Mouse (Mus musculus) midbrain, postnatal 0 days (tissue): ENCODE results near the gene Chrna1. TPM values are rescaled to one million over a fixed set of nuclear protein-coding genes. Genes with fewer than 3 reads are reported as not detected.

Experiments
- ATAC-seq: fragments of 200-750 bp; cut with Nextera tagmentation; 2 replicates; pipeline ENCODE4 v1.8.0; 2017; ENCODE audit warnings: moderate number of reproducible peaks, mild to moderate bottlenecking, moderate TSS enrichment, moderate library complexity; ENCODE audit not compliant: low FRiP score
- DNase-seq: peaks from one replicate; pipeline ENCODE4 v3.0.0-alpha.2; 2015; ENCODE audit warnings: low spot score
- H3K27ac ChIP-seq: fragments of 300-500 bp; sonication (generic); 2 replicates; pipeline ENCODE4 v1.5.1; 2014; ENCODE audit warnings: low read depth, mild to moderate bottlenecking, low read length, mixed read lengths
- H3K27me3 ChIP-seq: fragments of 300-500 bp; sonication (generic); 2 replicates; pipeline ENCODE4 v1.6.1; 2014; ENCODE audit warnings: low read length, control low read depth, mixed read lengths; ENCODE audit not compliant: insufficient read depth
- H3K36me3 ChIP-seq: fragments of 300-500 bp; sonication (generic); 2 replicates; pipeline ENCODE4 v1.6.1; 2014; ENCODE audit warnings: low read length, control low read depth, mixed read lengths; ENCODE audit not compliant: insufficient read depth
- H3K4me1 ChIP-seq: fragments of 300-500 bp; sonication (generic); 2 replicates; pipeline ENCODE4 v1.6.1; 2014; ENCODE audit warnings: mild to moderate bottlenecking, control low read depth, antibody characterized with exemption, low read length, mixed read lengths; ENCODE audit not compliant: insufficient read depth
- H3K4me2 ChIP-seq: fragments of 300-500 bp; sonication (generic); 2 replicates; pipeline ENCODE4 v1.6.1; 2014; ENCODE audit warnings: low read depth, mild to moderate bottlenecking, low read length, mixed read lengths; ENCODE audit not compliant: poor library complexity, severe bottlenecking
- H3K4me3 ChIP-seq: fragments of 300-500 bp; sonication (generic); 2 replicates; pipeline ENCODE4 v1.5.1; 2014; ENCODE audit warnings: low read depth, mild to moderate bottlenecking, low read length, moderate library complexity
- H3K9ac ChIP-seq: fragments of 300-500 bp; sonication (generic); replicated peaks from 2 replicates; pipeline ENCODE4 v1.6.1; 2014; ENCODE audit warnings: mild to moderate bottlenecking, low read length, moderate library complexity, mixed read lengths; ENCODE audit not compliant: poor library complexity, severe bottlenecking
- H3K9me3 ChIP-seq: fragments of 300-500 bp; sonication (generic); 2 replicates; pipeline ENCODE4 v1.6.1; 2016; ENCODE audit warnings: low read length, control low read depth
- CTCF ChIP-seq: IDR thresholded peaks from 2 replicates; pipeline ENCODE4 v1.5.1; 2016; ENCODE audit warnings: antibody characterized with exemption, mild to moderate bottlenecking
- WGBS: fragments of 180-500 bp; shearing (Covaris S2); extraction: QIAGEN DNeasy Blood & Tissue Kit; methylation state at CpG from one replicate; pipeline ENCODE4 v1.1.7; 2014; 5-methylcytosine and 5-hydroxymethylcytosine counted together
- polyA plus RNA-seq: library from polyadenylated mRNA; unstranded; fragments of >200 nt; fragmentation: Nextera tagmentation; extraction: Ambion mirVana; gene quantifications from 2 replicates; pipeline ENCODE4 v1.2.1, GENCODE M21; 2015
- total RNA-seq: library from RNA; depleted of rRNA; stranded (reverse); fragments of >200 nt; gene quantifications from 2 replicates; pipeline ENCODE4 v1.2.3, GENCODE M21; 2014

The Chrna1 gene
- total and polyA plus RNA-seq, 2 experiments from 2014 or later, result 0.22 to 0.31 TPM

DNA sequence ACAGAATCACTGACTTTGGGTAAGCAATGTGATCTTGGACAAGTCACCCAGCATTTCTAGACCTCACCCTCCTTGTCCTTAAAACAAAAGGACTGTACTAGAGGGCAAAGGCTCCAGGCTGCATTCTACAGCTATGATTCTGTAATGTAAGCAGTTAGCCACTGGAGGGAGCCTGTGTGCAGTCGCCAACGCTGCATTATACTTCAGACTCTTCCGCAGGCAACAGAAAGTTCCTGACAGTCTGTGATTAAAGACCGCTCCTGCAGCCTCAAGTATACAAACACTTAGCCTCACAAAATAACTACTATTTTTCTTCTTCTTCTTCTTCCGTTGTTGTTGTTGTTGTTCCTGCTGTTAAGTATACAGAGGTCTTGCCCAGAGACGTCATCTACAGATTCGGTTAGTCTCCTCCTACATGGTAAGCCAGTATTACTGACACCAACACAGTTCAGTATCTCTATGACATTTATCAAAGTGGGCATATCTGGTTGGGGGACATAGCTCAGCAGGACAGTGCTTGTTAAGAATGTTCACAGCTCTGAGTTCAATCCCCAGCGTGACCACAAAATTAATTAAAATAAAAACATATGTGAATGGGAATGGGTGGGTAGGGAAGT, 13.0 kb downstream of the Chrna1 start:
- Histone ChIP-seq H3K4me1 (no peaks in the 10 kb centered on the region), H3K27ac (no peak overlapping the region), H3K9ac (no peak overlapping the region), H3K4me3 (no peak overlapping the region), H3K36me3 (no peaks in the 10 kb centered on the region), H3K9me3 (no peaks in the 10 kb centered on the region), H3K4me2 (peak overlapping the region; percentile 29), H3K27me3 (no peaks in the 10 kb centered on the region)
- no peak for ATAC-seq
- peak; percentile 84 for DNase-seq
- 22% methylated on average over 8 of the region's 8 CpGs for WGBS
- TF ChIP-seq CTCF, result peak; percentile 93

- Histone ChIP-seq H3K4me2 (no peak overlapping the region), H3K4me3 (no peak overlapping the region), H3K36me3 (no peaks in the 10 kb centered on the region), H3K4me1 (no peaks in the 10 kb centered on the region), H3K27me3 (no peaks in the 10 kb centered on the region), H3K9me3 (no peaks in the 10 kb centered on the region), H3K9ac (no peak overlapping the region), H3K27ac (no peak overlapping the region)
- WGBS, result 2% methylated on average over 7 of the region's 7 CpGs
- DNase-seq, result peak; percentile 60
- ATAC-seq, result no peak; the same call in 1 of the 2 replicates
- peak; percentile 78 for TF ChIP-seq CTCF
Measured at GRCm38 (mm10) chr2:73566162-73566561, 14.0 kb downstream of the Chrna1 start.

DNA sequence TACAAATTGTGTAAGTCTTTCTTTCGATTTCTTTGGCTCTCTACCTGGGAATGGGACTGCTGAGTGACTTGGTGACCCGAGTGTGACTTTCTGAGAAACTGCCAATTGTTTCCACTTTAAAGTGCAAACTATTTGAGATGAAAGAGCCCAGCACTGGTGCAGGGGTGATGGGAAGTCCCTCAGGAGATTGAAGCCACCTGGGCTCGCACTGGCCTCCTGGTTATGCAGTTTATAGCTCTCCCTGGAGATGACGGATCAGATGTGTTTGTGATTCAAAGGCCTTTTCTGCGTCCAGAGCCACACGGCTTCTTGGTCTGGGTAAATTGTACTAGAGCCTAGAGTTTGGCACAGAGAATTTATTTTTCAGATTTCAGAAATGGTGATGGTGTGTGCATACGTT, 16.4 kb downstream of the Chrna1 start:
- WGBS, result 78% methylated on average over 7 of the region's 7 CpGs
- no peak for ATAC-seq
- no peak for TF ChIP-seq CTCF

DNA sequence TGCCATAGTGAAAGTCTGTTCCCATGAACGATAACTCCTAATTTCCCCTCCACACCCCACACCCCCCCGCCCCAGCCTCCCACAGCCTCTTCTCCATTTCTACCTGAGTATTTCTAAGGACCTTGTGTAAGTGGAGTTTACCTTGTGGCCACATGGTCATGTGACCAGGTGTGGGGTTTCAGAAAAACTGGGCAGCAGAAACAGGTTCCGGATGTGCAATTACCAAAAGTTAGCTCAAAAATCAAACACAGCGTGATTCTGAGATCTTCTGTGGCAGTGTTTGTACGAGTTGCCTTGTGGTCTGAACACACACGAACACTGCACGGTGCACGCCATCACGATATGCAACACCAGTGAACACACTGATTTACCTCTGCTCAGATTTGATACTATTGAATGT, 17.5 kb downstream of the Chrna1 start:
- WGBS, result 96% methylated on average over 9 of the region's 9 CpGs
- no peaks in the 10 kb centered on the region for H3K27me3 ChIP-seq
- H3K4me3 ChIP-seq, result no peak overlapping the region
- no peaks in the 10 kb centered on the region for H3K9me3 ChIP-seq
- H3K9ac ChIP-seq, result no peak overlapping the region
- no peak for TF ChIP-seq CTCF
- ATAC-seq (no peak), DNase-seq (no peak)
- H3K4me2 ChIP-seq, result no peak overlapping the region
- H3K4me1 ChIP-seq, result no peaks in the 10 kb centered on the region
- H3K36me3 ChIP-seq, result no peaks in the 10 kb centered on the region
- H3K27ac ChIP-seq, result no peak overlapping the region

More for the DNA sequence above, 16.4 kb downstream of the Chrna1 start:
- Histone ChIP-seq H3K27ac (no peak overlapping the region), H3K36me3 (no peaks in the 10 kb centered on the region), H3K27me3 (no peaks in the 10 kb centered on the region), H3K4me2 (no peak overlapping the region), H3K9me3 (no peaks in the 10 kb centered on the region), H3K4me3 (no peak overlapping the region), H3K4me1 (no peaks in the 10 kb centered on the region), H3K9ac (no peak overlapping the region)
- no peak for DNase-seq

DNA sequence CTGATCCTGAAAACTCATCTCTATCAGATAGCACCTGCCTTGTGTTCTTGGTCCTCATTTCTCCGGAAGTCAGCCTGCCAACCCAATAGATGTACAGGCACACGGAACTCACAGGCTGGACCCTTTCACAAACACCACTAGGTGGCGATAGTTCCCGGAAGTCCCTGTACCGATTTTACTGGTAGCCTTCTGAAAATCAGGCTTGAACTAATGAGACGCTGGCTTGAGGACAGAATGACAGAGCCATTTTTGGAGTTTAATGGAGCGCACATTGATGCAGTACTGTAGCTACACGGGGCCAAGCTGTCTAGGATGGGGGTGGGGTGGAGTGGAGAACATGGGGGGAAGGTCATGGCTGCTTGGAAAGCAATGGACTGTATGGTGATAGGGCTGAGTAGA, 18.5 kb downstream of the Chrna1 start:
- peak overlapping the region; percentile 40 for H3K4me3 ChIP-seq
- no peaks in the 10 kb centered on the region for H3K36me3 ChIP-seq
- no peaks in the 10 kb centered on the region for H3K4me1 ChIP-seq
- peak overlapping the region; percentile 71 for H3K4me2 ChIP-seq
- no peaks in the 10 kb centered on the region for H3K27me3 ChIP-seq
- WGBS, result 4% methylated on average over 8 of the region's 8 CpGs
- no peak overlapping the region for H3K27ac ChIP-seq
- H3K9ac ChIP-seq, result peak overlapping the region; percentile 51; the same call in 1 of the 2 replicates
- TF ChIP-seq CTCF, result peak; percentile 85
- DNase-seq (peak; percentile 92), ATAC-seq (peak; percentile 64)
- no peaks in the 10 kb centered on the region for H3K9me3 ChIP-seq

DNA sequence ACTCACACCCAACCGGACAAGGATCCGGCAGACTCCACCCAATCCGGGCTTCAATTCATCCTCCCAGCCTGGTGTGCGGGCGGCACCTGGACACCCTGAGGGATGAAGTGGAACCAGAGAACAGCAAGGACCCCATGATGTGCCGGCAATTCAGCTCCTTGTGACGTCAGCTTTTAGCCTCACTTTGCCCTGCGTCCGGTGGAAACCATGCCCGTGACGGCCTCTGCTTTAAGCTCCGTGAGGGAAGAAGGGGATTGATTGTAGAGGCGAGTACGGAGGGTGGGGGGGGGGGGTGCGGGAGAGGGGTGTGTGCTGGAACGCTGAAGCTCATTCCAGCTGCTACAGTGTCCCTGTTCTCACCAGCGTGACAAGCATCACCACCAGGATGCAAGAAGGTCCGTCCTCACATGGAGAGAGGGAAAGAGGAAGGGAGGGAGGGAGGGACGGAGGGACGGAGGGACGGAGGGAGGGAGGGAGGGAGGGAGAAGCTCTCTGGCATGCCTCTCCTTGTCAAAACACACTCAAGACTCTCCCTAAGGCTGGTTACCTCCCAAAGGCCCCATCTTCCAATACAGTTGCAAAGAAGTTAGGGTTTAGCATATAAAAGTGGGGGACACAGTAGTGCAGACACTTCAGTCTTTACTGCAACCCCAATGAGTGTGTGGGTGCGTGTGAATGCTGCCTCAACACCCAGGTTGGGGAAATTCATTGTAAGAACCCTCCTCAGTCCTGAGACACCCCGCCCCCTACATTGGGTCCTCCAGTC, 19.1 kb downstream of the Chrna1 start:
- WGBS, result 2% methylated on average over 20 of the region's 23 CpGs
- peak; percentile 53 for DNase-seq

More for the DNA sequence above, 19.1 kb downstream of the Chrna1 start:
- H3K27me3 ChIP-seq, result no peaks in the 10 kb centered on the region
- no peaks in the 10 kb centered on the region for H3K36me3 ChIP-seq
- no peaks in the 10 kb centered on the region for H3K9me3 ChIP-seq
- no peak for TF ChIP-seq CTCF
- H3K27ac ChIP-seq, result 0 out of 2 replicates have a peak overlapping the region, but pooled peaks have one; percentile 32
- no peaks in the 10 kb centered on the region for H3K4me1 ChIP-seq
- peak; percentile 56 for ATAC-seq
- peak overlapping the region; percentile 71 for H3K4me2 ChIP-seq
- peak overlapping the region; percentile 51 for H3K9ac ChIP-seq
- H3K4me3 ChIP-seq, result peak overlapping the region; percentile 40
